Mouse (Mus musculus): ENCODE measurements around the gene Mpnd.

Mpnd gene

GRCm38 (mm10) chr17:55986030-55986961, 19.2 kb upstream of the Mpnd start, which contains the start of gene Fsd1:
Gene Fsd1 (plus strand): TSS chr17:55986509.
- peak; percentile 66 for DNase-seq (ENCODE audit: low read depth, low spot score)

GRCm38 (mm10) chr17:55990278-55990898, 15.1 kb upstream of the Mpnd start:
- no peak for DNase-seq (ENCODE audit: low read depth, low spot score)

GRCm38 (mm10) chr17:55996007-55996406, 9.5 kb upstream of the Mpnd start:
- no peak for DNase-seq (ENCODE audit: low read depth, low spot score)

- no peak for DNase-seq (ENCODE audit: low read depth, low spot score)
Measured at GRCm38 (mm10) chr17:55999794-56000499, 5.6 kb upstream of the Mpnd start.

- no peak for DNase-seq (ENCODE audit: low read depth, low spot score)
Measured at GRCm38 (mm10) chr17:56003000-56003399, 2.5 kb upstream of the Mpnd start.

- no peak for DNase-seq (ENCODE audit: low read depth, low spot score)
Measured at GRCm38 (mm10) chr17:56006956-56007355, 1.4 kb downstream of the Mpnd start.

GRCm38 (mm10) chr17:56007444-56008355, 2.2 kb downstream of the Mpnd start:
- DNase-seq (ENCODE audit: low read depth, low spot score), result no peak

- DNase-seq (ENCODE audit: low read depth, low spot score), result peak; percentile 93
Measured at GRCm38 (mm10) chr17:56008356-56009087, 3.0 kb downstream of the Mpnd start.

GRCm38 (mm10) chr17:56009088-56009961, 3.8 kb downstream of the Mpnd start:
- DNase-seq (ENCODE audit: low read depth, low spot score), result peak; percentile 83

- no peak for DNase-seq (ENCODE audit: low read depth, low spot score)
Measured at GRCm38 (mm10) chr17:56009962-56010240, 4.4 kb downstream of the Mpnd start.

- DNase-seq (ENCODE audit: low read depth, low spot score), result no peak
Measured at GRCm38 (mm10) chr17:56010255-56010654, 4.7 kb downstream of the Mpnd start.

- DNase-seq (ENCODE audit: low read depth, low spot score), result peak; percentile 47
Measured at GRCm38 (mm10) chr17:56010681-56011080, 5.2 kb downstream of the Mpnd start.

GRCm38 (mm10) chr17:56011441-56011840, 5.9 kb downstream of the Mpnd start:
- no peak for DNase-seq (ENCODE audit: low read depth, low spot score)

GRCm38 (mm10) chr17:56015293-56015692, 9.8 kb downstream of the Mpnd start:
- no peak for DNase-seq (ENCODE audit: low read depth, low spot score)

GRCm38 (mm10) chr17:56016382-56016781, 10.9 kb downstream of the Mpnd start:
- no peak for DNase-seq (ENCODE audit: low read depth, low spot score)

- no peak for DNase-seq (ENCODE audit: low read depth, low spot score)
Measured at GRCm38 (mm10) chr17:56016793-56017785, 11.6 kb downstream of the Mpnd start.

GRCm38 (mm10) chr17:56017848-56018247, 12.3 kb downstream of the Mpnd start:
- no peak for DNase-seq (ENCODE audit: low read depth, low spot score)

- DNase-seq (ENCODE audit: low read depth, low spot score), result no peak
Measured at GRCm38 (mm10) chr17:56018347-56019131, 13.0 kb downstream of the Mpnd start.
